Mouse (Mus musculus): ENCODE measurements around the gene Pigv. TPM values are rescaled to one million over a fixed set of nuclear protein-coding genes. Genes with fewer than 3 reads are reported as not detected.

Gene Pigv
- polyA plus RNA-seq, 1 experiment from 2014 or later = 20.1 TPM

GRCm38 (mm10) chr4:133666199-133666598 lies 6.2 kb downstream of the Pigv start:
- no peak overlapping the region for H3K4me3 ChIP-seq (replicated peaks; ENCODE audit: low read length)
- H3K27ac ChIP-seq (ENCODE audit: low read length) = peak overlapping the region; percentile 14; the same call in 1 of the 2 replicates
- no peak overlapping the region for H3K4me2 ChIP-seq (ENCODE audit: low read depth, low read length)
- 81% methylated on average over 6 of the region's 6 CpGs for WGBS
- peaks cover 28% of the 10 kb centered on the region for H3K4me1 ChIP-seq (ENCODE audit: control insufficient read depth, insufficient read depth, low read length)
- no peak overlapping the region for H3K9ac ChIP-seq (ENCODE audit: low read length)
- ATAC-seq (ENCODE audit: insufficient read depth, low FRiP score) = no peak
- H3K36me3 ChIP-seq (ENCODE audit: control insufficient read depth, insufficient read depth, low read length) = no peaks in the 10 kb centered on the region
- no peaks in the 10 kb centered on the region for H3K9me3 ChIP-seq (replicated peaks; ENCODE audit: control insufficient read depth, low read length)
- no peaks in the 10 kb centered on the region for H3K27me3 ChIP-seq (ENCODE audit: control insufficient read depth, insufficient read depth, low read length)

GRCm38 (mm10) chr4:133665118-133665517 lies 7.3 kb downstream of the Pigv start:
- 42% methylated on average over 11 of the region's 11 CpGs for WGBS
- no peak for ATAC-seq (ENCODE audit: insufficient read depth, low FRiP score)
- Histone ChIP-seq H3K27me3 (ENCODE audit: control insufficient read depth, insufficient read depth, low read length) (no peaks in the 10 kb centered on the region), H3K4me3 (replicated peaks; ENCODE audit: low read length) (no peak overlapping the region), H3K36me3 (ENCODE audit: control insufficient read depth, insufficient read depth, low read length) (no peaks in the 10 kb centered on the region), H3K4me2 (ENCODE audit: low read depth, low read length) (no peak overlapping the region), H3K4me1 (ENCODE audit: control insufficient read depth, insufficient read depth, low read length) (peaks cover 30% of the 10 kb centered on the region), H3K9me3 (replicated peaks; ENCODE audit: control insufficient read depth, low read length) (no peaks in the 10 kb centered on the region), H3K27ac (ENCODE audit: low read length) (0 out of 2 replicates have a peak overlapping the region, but pooled peaks have one; percentile 18), H3K9ac (ENCODE audit: low read length) (no peak overlapping the region; the same call in 1 of the 2 replicates)

DNA sequence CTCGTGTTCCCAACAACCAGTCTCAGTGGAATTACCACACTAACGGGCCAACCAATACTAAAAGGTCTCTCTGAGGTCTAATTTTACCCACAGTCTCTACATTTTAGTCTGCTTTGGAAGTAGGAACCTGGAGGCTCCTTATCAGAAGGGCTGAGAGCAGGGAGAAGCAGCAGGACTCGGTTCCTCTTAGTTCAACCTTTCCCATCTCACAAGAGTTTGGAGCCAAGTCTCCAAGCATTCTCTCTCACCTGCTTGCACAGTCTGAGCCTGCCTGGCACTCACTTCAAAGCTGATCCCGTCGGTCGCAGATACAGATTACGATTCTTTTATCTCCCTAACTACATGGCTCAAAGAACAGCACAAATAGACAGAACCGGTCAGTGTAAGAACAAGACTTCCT lies 9.5 kb downstream of the Pigv start:
- Histone ChIP-seq H3K27ac (ENCODE audit: low read length) (no peak overlapping the region), H3K9me3 (replicated peaks; ENCODE audit: control insufficient read depth, low read length) (no peaks in the 10 kb centered on the region), H3K27me3 (ENCODE audit: control insufficient read depth, insufficient read depth, low read length) (no peaks in the 10 kb centered on the region), H3K4me3 (replicated peaks; ENCODE audit: low read length) (no peak overlapping the region), H3K4me1 (ENCODE audit: control insufficient read depth, insufficient read depth, low read length) (peaks cover 46% of the 10 kb centered on the region), H3K36me3 (ENCODE audit: control insufficient read depth, insufficient read depth, low read length) (no peaks in the 10 kb centered on the region), H3K4me2 (ENCODE audit: low read depth, low read length) (no peak overlapping the region), H3K9ac (ENCODE audit: low read length) (no peak overlapping the region; the same call in 1 of the 2 replicates)
- ATAC-seq (ENCODE audit: insufficient read depth, low FRiP score) = no peak
- WGBS = 77% methylated on average over 8 of the region's 8 CpGs

DNA sequence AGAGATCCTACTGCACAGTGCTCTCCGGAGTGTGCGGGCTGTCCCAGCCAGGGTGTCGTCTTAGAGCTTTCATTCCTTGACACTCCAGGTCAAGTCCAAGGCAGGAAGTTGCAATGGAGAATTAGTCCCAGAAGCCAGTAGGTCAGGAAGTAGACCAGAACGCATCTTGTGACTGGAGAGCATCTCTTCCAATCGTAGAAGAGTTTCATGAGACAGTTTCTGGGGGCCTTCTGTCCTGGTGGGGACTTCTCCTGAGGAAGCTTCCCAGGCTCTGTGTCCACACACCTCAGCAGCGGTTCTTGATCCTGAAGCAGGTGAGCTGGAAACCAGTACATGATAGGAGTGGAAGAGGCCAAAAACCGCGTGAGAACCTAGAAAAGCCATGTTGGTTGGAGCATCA lies 10.0 kb downstream of the Pigv start:
- Histone ChIP-seq H3K36me3 (ENCODE audit: control insufficient read depth, insufficient read depth, low read length) (no peaks in the 10 kb centered on the region), H3K9me3 (replicated peaks; ENCODE audit: control insufficient read depth, low read length) (no peaks in the 10 kb centered on the region), H3K4me3 (replicated peaks; ENCODE audit: low read length) (no peak overlapping the region), H3K27me3 (ENCODE audit: control insufficient read depth, insufficient read depth, low read length) (no peaks in the 10 kb centered on the region), H3K4me1 (ENCODE audit: control insufficient read depth, insufficient read depth, low read length) (peaks cover 47% of the 10 kb centered on the region), H3K9ac (ENCODE audit: low read length) (no peak overlapping the region), H3K4me2 (ENCODE audit: low read depth, low read length) (no peak overlapping the region), H3K27ac (ENCODE audit: low read length) (no peak overlapping the region)
- 88% methylated on average over 8 of the region's 8 CpGs for WGBS
- no peak for ATAC-seq (ENCODE audit: insufficient read depth, low FRiP score)

GRCm38 (mm10) chr4:133660193-133661155 lies 12.0 kb downstream of the Pigv start:
- Histone ChIP-seq H3K9ac (ENCODE audit: low read length) (peak overlapping the region; percentile 64), H3K36me3 (ENCODE audit: control insufficient read depth, insufficient read depth, low read length) (no peaks in the 10 kb centered on the region), H3K4me2 (ENCODE audit: low read depth, low read length) (peak overlapping the region; percentile 48), H3K27me3 (ENCODE audit: control insufficient read depth, insufficient read depth, low read length) (no peaks in the 10 kb centered on the region), H3K27ac (ENCODE audit: low read length) (peak overlapping the region; percentile 93), H3K4me3 (replicated peaks; ENCODE audit: low read length) (peak overlapping the region; percentile 32), H3K4me1 (ENCODE audit: control insufficient read depth, insufficient read depth, low read length) (peaks cover 44% of the 10 kb centered on the region), H3K9me3 (replicated peaks; ENCODE audit: control insufficient read depth, low read length) (no peaks in the 10 kb centered on the region)
- peak; percentile 45 for ATAC-seq (ENCODE audit: insufficient read depth, low FRiP score)
- WGBS = 9% methylated on average over 10 of the region's 10 CpGs

DNA sequence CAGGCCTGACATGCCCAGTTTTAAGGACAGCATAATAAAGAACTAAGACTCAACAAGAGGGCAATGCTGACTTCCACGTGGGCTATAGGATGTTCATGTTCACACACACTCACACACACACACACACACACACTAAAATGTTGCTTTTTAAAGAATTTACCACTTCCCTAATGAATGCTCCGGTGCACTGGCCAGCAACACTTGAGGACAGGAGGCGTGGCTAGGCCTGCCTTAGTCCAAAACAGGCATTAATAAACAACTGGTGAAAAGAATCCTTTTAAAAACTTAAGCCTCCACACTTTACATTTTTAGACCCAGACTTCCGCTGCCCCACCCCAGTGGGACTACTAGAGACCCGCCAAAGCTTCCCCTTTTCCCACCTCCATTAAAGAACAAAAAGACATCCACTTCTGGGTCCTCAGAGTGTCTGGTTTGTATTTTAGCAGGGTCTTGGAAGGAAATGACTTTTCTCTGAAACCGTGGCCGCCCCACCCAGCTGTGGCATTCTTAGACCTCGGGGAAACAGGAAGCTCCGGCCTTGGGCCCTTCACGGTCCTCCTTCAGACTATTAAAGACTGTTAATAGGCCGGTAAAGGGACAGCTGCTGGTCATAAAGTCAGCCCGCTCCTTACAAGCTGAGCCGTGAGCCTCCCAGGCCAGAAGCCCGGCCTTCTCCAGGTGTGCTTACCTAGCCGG lies 12.8 kb downstream of the Pigv start:
- H3K4me3 ChIP-seq (replicated peaks; ENCODE audit: low read length) = peak overlapping the region; percentile 32
- 9% methylated on average over 15 of the region's 15 CpGs for WGBS
- no peaks in the 10 kb centered on the region for H3K36me3 ChIP-seq (ENCODE audit: control insufficient read depth, insufficient read depth, low read length)
- peak; percentile 30 for ATAC-seq (ENCODE audit: insufficient read depth, low FRiP score)
- H3K27ac ChIP-seq (ENCODE audit: low read length) = peak overlapping the region; percentile 93
- peak overlapping the region; percentile 48 for H3K4me2 ChIP-seq (ENCODE audit: low read depth, low read length)
- H3K4me1 ChIP-seq (ENCODE audit: control insufficient read depth, insufficient read depth, low read length) = peaks cover 38% of the 10 kb centered on the region
- no peaks in the 10 kb centered on the region for H3K27me3 ChIP-seq (ENCODE audit: control insufficient read depth, insufficient read depth, low read length)
- no peaks in the 10 kb centered on the region for H3K9me3 ChIP-seq (replicated peaks; ENCODE audit: control insufficient read depth, low read length)
- peak overlapping the region; percentile 64 for H3K9ac ChIP-seq (ENCODE audit: low read length)

GRCm38 (mm10) chr4:133658729-133659128 lies 13.7 kb downstream of the Pigv start:
- no peaks in the 10 kb centered on the region for H3K9me3 ChIP-seq (replicated peaks; ENCODE audit: control insufficient read depth, low read length)
- H3K27me3 ChIP-seq (ENCODE audit: control insufficient read depth, insufficient read depth, low read length) = no peaks in the 10 kb centered on the region
- peaks cover 38% of the 10 kb centered on the region for H3K4me1 ChIP-seq (ENCODE audit: control insufficient read depth, insufficient read depth, low read length)
- WGBS = 49% methylated on average over 2 of the region's 2 CpGs
- peak overlapping the region; percentile 48; the same call in 1 of the 2 replicates for H3K4me2 ChIP-seq (ENCODE audit: low read depth, low read length)
- peak overlapping the region; percentile 93 for H3K27ac ChIP-seq (ENCODE audit: low read length)
- ATAC-seq (ENCODE audit: insufficient read depth, low FRiP score) = no peak
- H3K36me3 ChIP-seq (ENCODE audit: control insufficient read depth, insufficient read depth, low read length) = no peaks in the 10 kb centered on the region
- no peak overlapping the region for H3K4me3 ChIP-seq (replicated peaks; ENCODE audit: low read length)
- H3K9ac ChIP-seq (ENCODE audit: low read length) = peak overlapping the region; percentile 50; the same call in 1 of the 2 replicates

- ATAC-seq (ENCODE audit: insufficient read depth, low FRiP score) = no peak
- Histone ChIP-seq H3K4me1 (ENCODE audit: control insufficient read depth, insufficient read depth, low read length) (peaks cover 38% of the 10 kb centered on the region), H3K27ac (ENCODE audit: low read length) (no peak overlapping the region), H3K27me3 (ENCODE audit: control insufficient read depth, insufficient read depth, low read length) (no peaks in the 10 kb centered on the region), H3K36me3 (ENCODE audit: control insufficient read depth, insufficient read depth, low read length) (no peaks in the 10 kb centered on the region), H3K9me3 (replicated peaks; ENCODE audit: control insufficient read depth, low read length) (no peaks in the 10 kb centered on the region), H3K4me2 (ENCODE audit: low read depth, low read length) (no peak overlapping the region), H3K9ac (ENCODE audit: low read length) (no peak overlapping the region), H3K4me3 (replicated peaks; ENCODE audit: low read length) (no peak overlapping the region)
- 48% methylated on average over 5 of the region's 5 CpGs for WGBS
Observed at GRCm38 (mm10) chr4:133657829-133658458, 14.5 kb downstream of the Pigv start.

All from stomach, embryonic 16.5 days (tissue).